Mouse (Mus musculus) embryonic fibroblast, embryonic 13.5 days (primary cell): Measurements from ENCODE around the gene Fam19a3.

Source experiments
- CTCF ChIP-seq: IDR thresholded peaks from 2 replicates; pipeline ENCODE4 v1.5.1; 2011; ENCODE audit warnings: mild to moderate bottlenecking, control low read depth, low read length, moderate library complexity, borderline replicate concordance; ENCODE audit not compliant: insufficient read depth
- POLR2A ChIP-seq: IDR thresholded peaks from 2 replicates; pipeline ENCODE4 v1.6.1; 2011; ENCODE audit warnings: low read depth, mild to moderate bottlenecking, control low read depth, low read length, moderate library complexity

DNA sequence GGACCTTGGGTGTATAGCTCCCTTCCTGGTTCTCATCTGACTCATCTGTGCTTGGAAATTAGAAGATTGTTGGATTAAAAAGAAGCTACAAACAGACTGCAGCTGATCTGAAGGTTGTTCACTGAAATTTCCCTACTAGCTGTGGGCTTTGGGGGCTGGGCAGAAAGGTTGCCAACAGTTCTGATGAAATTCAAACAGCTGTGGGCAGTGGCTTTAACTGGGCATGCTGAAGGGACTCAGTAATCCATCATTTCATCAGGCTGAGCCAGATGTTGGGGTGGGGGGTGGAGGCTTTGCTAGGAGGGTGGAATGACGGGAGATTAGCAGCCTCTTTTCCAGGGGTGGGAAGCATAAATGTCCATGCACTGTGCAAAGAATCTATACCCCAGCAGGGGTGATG lies 38.5 kb downstream of the Fam19a3 start:
- no peak for TF ChIP-seq POLR2A
- no peak for TF ChIP-seq CTCF
